Mouse (Mus musculus): Measurements from ENCODE around the gene Cd28. TPM values are rescaled to one million over a fixed set of nuclear protein-coding genes. Genes with fewer than 3 reads are reported as not detected.
"Not testable (repeated sequence)": the region's sequence is repeated elsewhere in the genome, so short reads cannot be mapped to it uniquely, and the experiment has no call there.

Cd28 gene
- polyA plus RNA-seq, 1 experiment from 2014 or later, result 0.20 TPM

DNA sequence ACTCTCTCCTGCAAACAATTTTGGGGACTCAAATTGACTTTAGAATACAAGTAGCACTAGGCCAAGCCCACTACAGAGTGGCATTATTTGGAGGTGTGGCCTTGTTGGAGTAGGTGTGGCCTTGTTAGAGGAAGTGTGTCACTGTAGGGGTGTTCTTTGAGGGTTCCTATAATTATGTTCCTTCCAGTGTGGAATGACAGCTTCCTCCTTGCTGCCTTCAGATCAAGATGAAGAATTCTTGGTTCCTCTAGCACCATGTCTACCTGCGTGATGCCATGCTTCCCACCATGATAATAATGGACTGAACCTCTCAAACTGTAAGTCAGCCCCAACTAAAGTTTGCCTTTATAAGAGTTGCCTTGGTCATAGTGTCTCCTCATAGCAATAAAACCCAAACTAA lies 91.1 kb downstream of the Cd28 start:
- Histone ChIP-seq H3K4me3 (no peak overlapping the region), H3K27me3 (no peaks in the 10 kb centered on the region), H3K27ac (replicated peaks) (no peak overlapping the region), H3K36me3 (no peaks in the 10 kb centered on the region), H3K4me1 (no peaks in the 10 kb centered on the region), H3K9me3 (no peaks in the 10 kb centered on the region), H3K4me2 (replicated peaks) (no peak overlapping the region), H3K9ac (replicated peaks) (no peak overlapping the region)
- no peak for ATAC-seq (ENCODE audit: low FRiP score, low read depth)
- 94% methylated on average over 1 of the region's 1 CpGs for WGBS

DNA sequence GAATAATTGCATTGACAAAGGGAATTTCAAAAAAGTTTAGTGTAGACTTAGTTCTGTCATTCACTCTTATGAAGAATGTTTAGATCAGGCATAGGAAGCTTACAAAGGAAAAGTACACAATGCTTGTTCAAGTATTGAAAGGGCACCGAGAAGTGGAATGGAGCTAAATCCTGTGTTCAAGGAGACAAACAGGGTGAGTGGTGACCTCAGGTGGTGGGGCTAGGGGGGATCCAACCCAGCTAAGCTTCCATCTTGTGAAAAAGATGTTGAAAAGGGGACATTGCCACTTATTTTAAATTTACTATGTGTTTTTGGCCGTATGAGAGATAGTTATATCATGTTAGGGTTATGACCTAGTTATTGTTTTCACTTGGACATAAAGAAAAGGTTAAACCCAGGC lies 91.9 kb downstream of the Cd28 start:
- Histone ChIP-seq H3K36me3 (no peaks in the 10 kb centered on the region), H3K9ac (replicated peaks) (no peak overlapping the region), H3K27ac (replicated peaks) (no peak overlapping the region), H3K27me3 (no peaks in the 10 kb centered on the region), H3K4me3 (no peak overlapping the region), H3K9me3 (no peaks in the 10 kb centered on the region), H3K4me1 (no peaks in the 10 kb centered on the region), H3K4me2 (replicated peaks) (no peak overlapping the region)
- no peak for ATAC-seq (ENCODE audit: low FRiP score, low read depth)
- 81% methylated on average over 2 of the region's 2 CpGs for WGBS

DNA sequence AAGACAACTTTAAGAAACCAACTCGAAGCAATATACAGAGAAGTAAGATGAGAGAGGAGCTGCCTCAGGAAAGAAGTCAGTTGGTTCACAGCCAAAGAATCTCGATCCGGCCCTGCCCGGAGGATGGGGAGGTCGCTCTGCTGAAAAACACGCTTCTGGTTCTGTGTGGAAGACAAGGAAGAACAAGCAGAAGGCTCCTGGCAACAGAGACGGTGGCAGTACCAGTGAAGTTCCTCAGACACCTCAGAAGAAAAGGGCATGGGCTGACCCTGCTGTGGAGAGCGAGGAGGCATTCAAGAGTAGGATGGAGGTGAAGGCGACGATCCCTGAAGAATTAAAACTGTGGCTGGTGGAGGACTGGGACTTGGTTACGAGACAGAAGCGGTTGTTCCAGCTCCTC lies 92.6 kb downstream of the Cd28 start:
- ATAC-seq (ENCODE audit: low FRiP score, low read depth), result no peak
- H3K9me3 ChIP-seq, result no peaks in the 10 kb centered on the region
- no peak overlapping the region for H3K4me3 ChIP-seq
- no peak overlapping the region for H3K4me2 ChIP-seq (replicated peaks)
- H3K4me1 ChIP-seq, result no peaks in the 10 kb centered on the region
- no peaks in the 10 kb centered on the region for H3K36me3 ChIP-seq
- H3K9ac ChIP-seq (replicated peaks), result no peak overlapping the region
- 81% methylated on average over 12 of the region's 12 CpGs for WGBS
- H3K27ac ChIP-seq (replicated peaks), result no peak overlapping the region
- no peaks in the 10 kb centered on the region for H3K27me3 ChIP-seq

DNA sequence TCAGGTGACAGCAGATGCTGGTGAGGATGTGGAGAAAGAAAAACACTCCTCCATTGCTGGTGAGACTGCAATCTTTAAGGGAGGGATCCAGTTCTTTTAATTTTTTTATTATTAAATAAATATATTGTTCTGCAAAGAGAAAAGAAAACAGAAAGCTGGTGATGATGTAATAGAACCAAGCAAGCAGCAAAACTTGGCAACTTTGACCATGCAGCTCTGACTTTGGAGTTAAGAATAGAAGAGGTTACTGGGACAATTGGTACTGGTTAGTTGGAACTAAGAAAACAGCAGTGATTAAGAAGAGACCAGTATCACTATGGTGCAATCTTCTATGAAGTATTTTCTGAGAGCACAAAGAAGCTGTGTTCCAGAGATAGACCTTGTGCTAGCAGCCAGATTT lies 94.2 kb downstream of the Cd28 start:
- Histone ChIP-seq H3K36me3 (no peaks in the 10 kb centered on the region), H3K4me3 (no peak overlapping the region), H3K9me3 (no peaks in the 10 kb centered on the region), H3K4me2 (replicated peaks) (no peak overlapping the region), H3K4me1 (no peaks in the 10 kb centered on the region), H3K27me3 (no peaks in the 10 kb centered on the region), H3K27ac (replicated peaks) (no peak overlapping the region), H3K9ac (replicated peaks) (no peak overlapping the region)
- no peak for ATAC-seq (ENCODE audit: low FRiP score, low read depth)

DNA sequence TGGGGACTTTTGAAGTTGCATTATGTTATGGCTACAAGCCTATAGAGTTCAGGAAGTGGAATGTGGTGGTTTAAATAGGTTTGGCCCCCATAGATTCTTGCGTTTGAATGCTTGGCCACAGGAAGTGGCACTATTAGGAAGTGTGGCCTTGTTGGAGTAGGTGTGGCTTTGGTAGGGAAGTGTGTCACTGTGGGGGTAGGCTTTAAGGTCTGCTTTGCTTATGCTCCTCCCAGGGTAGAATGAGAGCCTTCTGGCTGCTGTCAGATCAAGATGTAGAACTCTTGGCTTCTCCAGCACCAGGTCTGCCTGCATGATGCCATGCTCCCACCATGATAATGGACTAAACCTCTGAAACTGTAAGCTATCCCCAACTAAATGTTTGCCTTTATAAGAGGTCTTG lies 95.4 kb downstream of the Cd28 start:
- Histone ChIP-seq H3K27ac (replicated peaks) (no peak overlapping the region), H3K27me3 (no peaks in the 10 kb centered on the region), H3K36me3 (no peaks in the 10 kb centered on the region), H3K4me3 (no peak overlapping the region), H3K9ac (replicated peaks) (no peak overlapping the region), H3K4me2 (replicated peaks) (no peak overlapping the region), H3K4me1 (no peaks in the 10 kb centered on the region), H3K9me3 (no peaks in the 10 kb centered on the region)
- WGBS, result 94% methylated on average over 1 of the region's 1 CpGs
- ATAC-seq (ENCODE audit: low FRiP score, low read depth), result no peak

GRCm38 (mm10) chr1:60813411-60813810 lies 96.8 kb downstream of the Cd28 start:
- Histone ChIP-seq H3K9ac (replicated peaks) (no peak overlapping the region), H3K4me3 (no peak overlapping the region), H3K27ac (replicated peaks) (no peak overlapping the region), H3K36me3 (no peaks in the 10 kb centered on the region), H3K9me3 (no peaks in the 10 kb centered on the region), H3K4me1 (no peaks in the 10 kb centered on the region), H3K4me2 (replicated peaks) (no peak overlapping the region), H3K27me3 (no peaks in the 10 kb centered on the region)
- no peak for ATAC-seq (ENCODE audit: low FRiP score, low read depth)
- WGBS, result 86% methylated on average over 2 of the region's 2 CpGs

DNA sequence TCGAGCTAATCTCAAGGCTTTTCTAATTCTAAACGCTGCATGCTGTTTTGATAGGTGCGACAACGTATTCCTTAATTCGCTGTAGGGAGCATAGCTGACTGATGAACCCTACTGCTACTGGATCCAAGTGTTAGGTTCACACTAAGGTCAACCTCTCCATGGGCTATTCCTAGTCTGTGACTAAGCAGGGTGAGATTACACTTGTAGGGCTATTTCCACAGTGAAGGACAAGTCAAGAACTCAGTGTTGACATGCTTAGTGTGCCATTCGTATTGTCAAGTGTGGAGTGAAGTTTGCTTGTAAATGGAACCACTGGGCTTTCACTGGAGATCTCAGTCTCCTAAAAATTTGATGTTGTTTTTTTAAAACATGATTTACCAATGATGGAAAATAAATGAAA lies 99.3 kb downstream of the Cd28 start:
- Histone ChIP-seq H3K9me3 (no peaks in the 10 kb centered on the region), H3K4me1 (no peaks in the 10 kb centered on the region), H3K9ac (replicated peaks) (no peak overlapping the region), H3K4me3 (no peak overlapping the region), H3K36me3 (no peaks in the 10 kb centered on the region), H3K27ac (replicated peaks) (no peak overlapping the region), H3K4me2 (replicated peaks) (no peak overlapping the region), H3K27me3 (no peaks in the 10 kb centered on the region)
- WGBS, result 92% methylated on average over 6 of the region's 6 CpGs
- ATAC-seq (ENCODE audit: low FRiP score, low read depth), result no peak

DNA sequence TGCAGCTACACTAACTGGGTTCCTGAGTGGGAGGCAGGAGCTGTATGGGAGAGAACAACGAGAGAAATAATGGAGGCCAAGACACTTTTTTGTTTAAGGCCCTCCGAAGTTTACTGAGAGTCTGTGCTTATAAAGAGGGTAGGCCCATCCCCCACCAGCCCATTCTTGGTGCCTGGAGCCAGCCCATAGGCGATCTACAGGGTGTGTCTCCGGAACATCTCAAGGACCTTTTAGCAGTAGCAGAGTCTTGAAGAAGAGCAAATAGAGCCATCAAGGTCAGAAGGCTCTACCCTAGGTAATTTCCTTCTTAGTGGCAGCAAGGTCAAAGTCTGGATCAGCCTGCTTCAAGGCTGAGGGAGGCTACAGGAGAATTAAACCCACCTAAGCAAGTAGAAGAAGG lies 101.9 kb downstream of the Cd28 start:
- not testable (repeated sequence) for H3K4me3 ChIP-seq; H3K27me3 ChIP-seq; H3K9me3 ChIP-seq; H3K27ac ChIP-seq (replicated peaks); ATAC-seq (ENCODE audit: low FRiP score, low read depth); H3K4me2 ChIP-seq (replicated peaks); H3K36me3 ChIP-seq; H3K9ac ChIP-seq (replicated peaks); H3K4me1 ChIP-seq
- WGBS, result 82% methylated on average over 4 of the region's 4 CpGs

DNA sequence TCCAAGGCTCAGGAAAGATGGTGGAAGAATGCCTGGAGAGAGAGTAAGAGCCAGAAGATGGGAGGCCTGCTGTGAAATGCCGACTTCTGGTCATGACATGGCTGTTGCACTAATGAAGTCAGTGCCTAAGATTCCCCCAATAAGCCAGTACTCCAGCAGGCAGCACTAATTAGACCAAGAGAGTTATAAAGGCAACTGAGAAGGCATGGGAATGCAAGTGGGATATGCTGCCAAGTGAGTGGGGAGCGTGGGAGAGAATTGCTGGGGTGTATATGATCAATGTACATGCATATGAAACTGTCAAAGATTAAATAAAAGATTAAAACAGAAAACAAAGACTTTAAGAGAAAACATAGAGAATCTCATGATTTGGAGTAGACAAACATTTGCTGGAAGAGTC lies 103.4 kb downstream of the Cd28 start:
- H3K4me2 ChIP-seq (replicated peaks), result no peak overlapping the region
- H3K9me3 ChIP-seq, result no peaks in the 10 kb centered on the region
- H3K4me3 ChIP-seq, result no peak overlapping the region
- H3K4me1 ChIP-seq, result no peaks in the 10 kb centered on the region
- no peaks in the 10 kb centered on the region for H3K36me3 ChIP-seq
- 92% methylated on average over 2 of the region's 2 CpGs for WGBS
- H3K27ac ChIP-seq (replicated peaks), result no peak overlapping the region
- H3K9ac ChIP-seq (replicated peaks), result no peak overlapping the region
- ATAC-seq (ENCODE audit: low FRiP score, low read depth), result no peak
- H3K27me3 ChIP-seq, result no peaks in the 10 kb centered on the region

- Histone ChIP-seq H3K4me3 (no peak overlapping the region), H3K27ac (replicated peaks) (no peak overlapping the region), H3K27me3 (no peaks in the 10 kb centered on the region), H3K36me3 (no peaks in the 10 kb centered on the region), H3K9me3 (no peaks in the 10 kb centered on the region), H3K4me2 (replicated peaks) (no peak overlapping the region), H3K4me1 (no peaks in the 10 kb centered on the region), H3K9ac (replicated peaks) (no peak overlapping the region)
- ATAC-seq (ENCODE audit: low FRiP score, low read depth), result no peak
- WGBS, result 84% methylated on average over 2 of the region's 2 CpGs
These were observed 104.4 kb downstream of the Cd28 start for GRCm38 (mm10) chr1:60820981-60821380.

- Histone ChIP-seq H3K36me3 (no peaks in the 10 kb centered on the region), H3K9ac (replicated peaks) (no peak overlapping the region), H3K4me3 (no peak overlapping the region), H3K27me3 (no peaks in the 10 kb centered on the region), H3K4me2 (replicated peaks) (no peak overlapping the region), H3K9me3 (no peaks in the 10 kb centered on the region), H3K4me1 (no peaks in the 10 kb centered on the region), H3K27ac (replicated peaks) (no peak overlapping the region)
- ATAC-seq (ENCODE audit: low FRiP score, low read depth), result no peak
- WGBS, result 88% methylated on average over 3 of the region's 3 CpGs
These were observed 105.0 kb downstream of the Cd28 start for GRCm38 (mm10) chr1:60821590-60821989.
